In genomic region chr6:41563104-41563951, GRCm38 (mm10) we compare ENCODE assay signal across 16 mouse cellular contexts. TPM values are rescaled to one million over a fixed set of nuclear protein-coding genes. Genes with fewer than 3 reads are reported as not detected.
DNase-seq lines count a peak whose midpoint lies in the region; ATAC-seq and TF ChIP-seq lines count a peak whose summit lies in the region.
"Not testable (repeated sequence)": the region's sequence is repeated elsewhere in the genome, so short reads cannot be mapped to it uniquely, and the experiment has no call there.
"Had no signal": no experiment of that assay in that cellular context is flagged by ENCODE, and none has a peak within 500 bp of the region (broad histone marks: within the 10 kb centered on the region; RNA-seq: fewer than 3 reads in every experiment).

No protein-coding gene starts in this region.

- not testable (repeated sequence) for H3K36me3 ChIP-seq in ES-Bruce4 (ENCODE audit: control insufficient read depth, insufficient read depth, low read length, poor library complexity, severe bottlenecking); embryonic facial prominence, embryonic 12.5 days; forebrain, embryonic 15.5 days; heart, postnatal 0 days (replicated peaks; ENCODE audit: control insufficient read depth, insufficient read depth, low read length); intestine, postnatal 0 days (ENCODE audit: control insufficient read depth, insufficient read depth); liver, embryonic 16.5 days (ENCODE audit: control insufficient read depth, insufficient read depth); midbrain, embryonic 15.5 days (replicated peaks)

- 21% methylated on average over 5 of the region's 23 CpGs for WGBS in embryonic facial prominence, embryonic 12.5 days
- WGBS in forebrain, embryonic 15.5 days = 58% methylated on average over 6 of the region's 23 CpGs
- WGBS in heart, postnatal 0 days = 52% methylated on average over 4 of the region's 23 CpGs
- WGBS in intestine, postnatal 0 days = 48% methylated on average over 4 of the region's 23 CpGs
- WGBS in liver, embryonic 16.5 days (ENCODE audit: insufficient replicate concordance) = 50% methylated on average over 5 of the region's 23 CpGs
- WGBS in midbrain, embryonic 15.5 days = 69% methylated on average over 5 of the region's 23 CpGs

- peak overlapping the region; percentile 55; the same call in 1 of the 2 replicates for H3K4me3 ChIP-seq in ES-Bruce4 (ENCODE audit: low read depth, low read length)
- 0 out of 2 replicates have a peak overlapping the region, but pooled peaks have one; percentile 15 for H3K4me3 ChIP-seq in embryonic facial prominence, embryonic 12.5 days
- peak overlapping the region; percentile 23 for H3K4me3 ChIP-seq in forebrain, embryonic 15.5 days
- peak overlapping the region; percentile 21; the same call in 1 of the 2 replicates for H3K4me3 ChIP-seq in heart, postnatal 0 days (ENCODE audit: low read depth, low read length)
- H3K4me3 ChIP-seq in intestine, postnatal 0 days (ENCODE audit: low read depth, low read length) = not testable (repeated sequence)
- H3K4me3 ChIP-seq in liver, embryonic 16.5 days (ENCODE audit: low read depth, low read length) = peak overlapping the region; percentile 43; the same call in 1 of the 2 replicates
- H3K4me3 ChIP-seq in midbrain, embryonic 15.5 days = peak overlapping the region; percentile 30; the same call in 1 of the 2 replicates

- DNase-seq in heart, postnatal 0 days (ENCODE audit: low spot score) = not testable (repeated sequence)
- peak; percentile 64 for DNase-seq in retina, postnatal 1 day

- not testable (repeated sequence) for H3K27me3 ChIP-seq in ES-Bruce4 (ENCODE audit: control insufficient read depth, insufficient read depth, low read length, poor library complexity, severe bottlenecking); embryonic facial prominence, embryonic 12.5 days; forebrain, embryonic 15.5 days; heart, postnatal 0 days (ENCODE audit: control insufficient read depth, insufficient read depth, low read length); intestine, postnatal 0 days (replicated peaks; ENCODE audit: control insufficient read depth, insufficient read depth, low read length); liver, embryonic 16.5 days (ENCODE audit: control insufficient read depth, insufficient read depth, low read depth, low read length); midbrain, embryonic 15.5 days (replicated peaks)

- H3K27ac ChIP-seq in ES-Bruce4 (ENCODE audit: insufficient read depth, low read length) = peak overlapping the region; percentile 96
- not testable (repeated sequence) for H3K27ac ChIP-seq in embryonic facial prominence, embryonic 12.5 days; forebrain, embryonic 15.5 days (replicated peaks); heart, postnatal 0 days (ENCODE audit: low read depth); intestine, postnatal 0 days (ENCODE audit: low read depth, low read length); liver, embryonic 16.5 days (ENCODE audit: low read length); midbrain, embryonic 15.5 days

- TF ChIP-seq CTCF in ES-Bruce4 (IDR thresholded peaks at IDR 0.05; ENCODE audit: low read depth, low read length); heart, postnatal 0 days (IDR thresholded peaks at IDR 0.05; ENCODE audit: low read depth); intestine, postnatal 0 days (IDR thresholded peaks at IDR 0.05; ENCODE audit: low read depth): not testable (repeated sequence)

- not testable (repeated sequence) for ATAC-seq in embryonic facial prominence, embryonic 12.5 days (ENCODE audit: insufficient number of reproducible peaks, insufficient read depth, low FRiP score, low TSS enrichment); heart, postnatal 0 days (ENCODE audit: insufficient read depth, low read depth); liver, embryonic 16.5 days (ENCODE audit: low read depth)
- peak; percentile 64 for ATAC-seq in forebrain, embryonic 15.5 days (replicated peaks)
- 0 out of 2 replicates have a peak, but pooled peaks have one; percentile 28 for ATAC-seq in intestine, postnatal 0 days
- ATAC-seq in midbrain, embryonic 15.5 days (replicated peaks) = peak; percentile 85

- not testable (repeated sequence) for H3K4me1 ChIP-seq in ES-Bruce4 (ENCODE audit: control insufficient read depth, insufficient read depth, low read length); embryonic facial prominence, embryonic 12.5 days; forebrain, embryonic 15.5 days; heart, postnatal 0 days (ENCODE audit: control insufficient read depth, insufficient read depth); intestine, postnatal 0 days (replicated peaks; ENCODE audit: control insufficient read depth, insufficient read depth, low read length); liver, embryonic 16.5 days (ENCODE audit: control insufficient read depth, low read depth, low read length); midbrain, embryonic 15.5 days

- H3K9ac ChIP-seq in ES-Bruce4 (ENCODE audit: low read depth, poor library complexity, severe bottlenecking) = peak overlapping the region; percentile 83
- not testable (repeated sequence) for H3K9ac ChIP-seq in embryonic facial prominence, embryonic 12.5 days; forebrain, embryonic 15.5 days (replicated peaks); heart, postnatal 0 days (replicated peaks; ENCODE audit: low read depth, low read length); intestine, postnatal 0 days (ENCODE audit: low read depth, low read length); liver, embryonic 16.5 days (ENCODE audit: low read depth, low read length); midbrain, embryonic 15.5 days

- 0 out of 2 replicates have a peak overlapping the region, but pooled peaks have one; percentile 17 for H3K4me2 ChIP-seq in embryonic facial prominence, embryonic 12.5 days (replicated peaks)
- not testable (repeated sequence) for H3K4me2 ChIP-seq in forebrain, embryonic 15.5 days (replicated peaks); heart, postnatal 0 days (ENCODE audit: low read depth, low read length); intestine, postnatal 0 days (replicated peaks; ENCODE audit: low read depth); liver, embryonic 16.5 days (ENCODE audit: low read depth, low read length)
- peak overlapping the region; percentile 34; the same call in 1 of the 2 replicates for H3K4me2 ChIP-seq in midbrain, embryonic 15.5 days

- not testable (repeated sequence) for TF ChIP-seq EP300 in ES-Bruce4 (IDR thresholded peaks at IDR 0.05; ENCODE audit: insufficient read depth, low read depth, low read length); heart, postnatal 0 days (IDR thresholded peaks at IDR 0.05; ENCODE audit: low read depth)

- H3K9me3 ChIP-seq in ES-Bruce4 (replicated peaks; ENCODE audit: control insufficient read depth, insufficient read depth, low read length, poor library complexity, severe bottlenecking); embryonic facial prominence, embryonic 12.5 days; forebrain, embryonic 15.5 days; heart, postnatal 0 days (replicated peaks; ENCODE audit: control insufficient read depth, low read length); intestine, postnatal 0 days (ENCODE audit: control insufficient read depth); liver, embryonic 16.5 days (replicated peaks; ENCODE audit: control insufficient read depth, low read length); midbrain, embryonic 15.5 days: not testable (repeated sequence)

- not testable (repeated sequence) for TF ChIP-seq POLR2A in ES-Bruce4 (IDR thresholded peaks at IDR 0.05; ENCODE audit: insufficient read depth, low read length)

RNA-seq across cellular contexts. Expression of gene Prss2, which starts 41.7 kb away (rescaled TPM):
- not detected in 2 replicates for polyA plus RNA-seq in ES-Bruce4 (2011; ENCODE audit: insufficient read depth, insufficient read length, low read depth, missing spikeins)
- not detected in 2 replicates for polyA plus RNA-seq in embryonic facial prominence, embryonic 12.5 days (2016; fragmentation: Nextera tagmentation; extraction: Ambion mirVana)
- polyA plus RNA-seq in forebrain, embryonic 15.5 days (2015; fragmentation: Nextera tagmentation; extraction: Ambion mirVana) = not detected in 2 replicates
- total RNA-seq in heart, postnatal 0 days (2014; rRNA removed; ENCODE audit: low replicate concordance) = not detected in 2 replicates
- polyA plus RNA-seq in heart, postnatal 0 days (2015; fragmentation: Nextera tagmentation; extraction: Ambion mirVana) = not detected in 2 replicates
- 10.5 and 17.9 TPM in 2 replicates for polyA plus RNA-seq in intestine, postnatal 0 days (2015; fragmentation: Nextera tagmentation; extraction: Ambion mirVana)
- polyA plus RNA-seq in liver, embryonic 16.5 days (2015; fragmentation: Nextera tagmentation; extraction: Ambion mirVana) = 0.46 and 4.0 TPM in 2 replicates
- polyA plus RNA-seq in midbrain, embryonic 15.5 days (2015; fragmentation: Nextera tagmentation; extraction: Ambion mirVana) = not detected in 2 replicates
- total RNA-seq: gastrocnemius, adult 8-10 months; heart, adult 2 months; layer of hippocampus, adult 2 months; left cerebral cortex, adult 2 months; monocyte, adult 5-6 weeks had no signal
- polyA plus RNA-seq: heart, adult 2 months; hindbrain, embryonic 10.5 days; kidney, embryonic 15.5 days; limb, embryonic 12.5 days had no signal

RNA-seq across cellular contexts. Expression of gene Ephb6, which starts 42.0 kb away (rescaled TPM):
- 4.0 and 5.7 TPM in 2 replicates for polyA plus RNA-seq in ES-Bruce4 (2011; ENCODE audit: insufficient read depth, insufficient read length, low read depth, missing spikeins)
- polyA plus RNA-seq in embryonic facial prominence, embryonic 12.5 days (2016; fragmentation: Nextera tagmentation; extraction: Ambion mirVana) = 25.9 and 27.2 TPM in 2 replicates
- 33.2 and 34.6 TPM in 2 replicates for polyA plus RNA-seq in forebrain, embryonic 15.5 days (2015; fragmentation: Nextera tagmentation; extraction: Ambion mirVana)
- total RNA-seq in heart, postnatal 0 days (2014; rRNA removed; ENCODE audit: low replicate concordance) = 2.1 and 5.6 TPM in 2 replicates
- polyA plus RNA-seq in heart, postnatal 0 days (2015; fragmentation: Nextera tagmentation; extraction: Ambion mirVana) = 1.8 and 2.3 TPM in 2 replicates
- 2.7 and 2.8 TPM in 2 replicates for polyA plus RNA-seq in intestine, postnatal 0 days (2015; fragmentation: Nextera tagmentation; extraction: Ambion mirVana)
- 0.65 and 0.92 TPM in 2 replicates for polyA plus RNA-seq in liver, embryonic 16.5 days (2015; fragmentation: Nextera tagmentation; extraction: Ambion mirVana)
- 43.7 and 44.2 TPM in 2 replicates for polyA plus RNA-seq in midbrain, embryonic 15.5 days (2015; fragmentation: Nextera tagmentation; extraction: Ambion mirVana)
